Mouse (Mus musculus) brain, adult 2 months (tissue): ENCODE data around the gene Sart3.
"Not testable (repeated sequence)": the region's sequence is repeated elsewhere in the genome, so short reads cannot be mapped to it uniquely, and the experiment has no call there.

Experiments used
- DNase-seq: peaks from one replicate; pipeline ENCODE4 v3.0.0; 2011; ENCODE audit warnings: low read depth, low spot score

Sart3 gene

DNA sequence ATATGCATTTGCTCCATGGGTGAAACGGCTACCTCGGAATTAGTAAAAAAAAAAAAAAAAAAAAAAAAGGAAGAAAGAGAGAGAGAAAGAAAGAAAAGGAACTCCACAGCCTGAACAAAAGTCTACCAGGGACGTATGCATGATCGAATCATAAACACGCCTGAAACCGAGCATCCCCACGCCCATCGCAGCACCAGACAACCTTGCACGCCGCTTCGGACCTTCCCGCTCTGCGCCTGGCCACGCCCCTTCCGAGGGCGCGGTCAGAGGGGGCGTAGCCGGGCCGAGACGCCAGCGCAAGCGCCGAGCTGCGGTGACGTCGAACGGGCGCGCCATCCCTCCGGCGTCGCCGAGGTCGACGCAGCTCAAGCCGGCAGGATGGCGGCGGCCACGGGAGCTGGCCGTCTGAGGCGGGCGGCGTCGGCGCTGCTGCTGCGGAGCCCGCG lies at the start of gene Sart3, which contains the start of gene Iscu:
Gene Sart3, minus strand, starts transcription at position 61 of the 446 bp plus-strand sequence.
Gene Iscu, plus strand, starts transcription at position 299 of the 446 bp plus-strand sequence.
- DNase-seq: peak; percentile 98

DNA sequence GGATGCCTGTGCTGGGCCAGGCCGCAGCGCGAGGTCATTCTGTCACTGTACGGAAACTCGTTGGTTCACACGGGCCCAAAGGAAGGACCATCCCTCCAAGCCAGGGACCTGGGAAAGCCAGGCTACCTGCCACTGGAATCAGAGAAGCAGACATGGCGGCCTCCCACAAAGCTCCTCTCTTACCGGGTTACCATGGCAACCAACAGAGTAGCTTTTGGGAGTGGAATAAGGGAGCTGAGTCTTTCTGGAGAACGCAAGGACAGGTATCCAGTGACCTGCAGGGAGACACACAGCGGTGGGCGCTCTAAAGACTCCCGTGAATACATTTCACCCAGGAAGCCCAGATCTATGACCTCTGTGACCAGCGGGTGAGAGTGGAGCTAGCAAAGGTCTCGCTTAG lies 46.3 kb upstream of the Sart3 start:
- peak; percentile 47 for DNase-seq

DNA sequence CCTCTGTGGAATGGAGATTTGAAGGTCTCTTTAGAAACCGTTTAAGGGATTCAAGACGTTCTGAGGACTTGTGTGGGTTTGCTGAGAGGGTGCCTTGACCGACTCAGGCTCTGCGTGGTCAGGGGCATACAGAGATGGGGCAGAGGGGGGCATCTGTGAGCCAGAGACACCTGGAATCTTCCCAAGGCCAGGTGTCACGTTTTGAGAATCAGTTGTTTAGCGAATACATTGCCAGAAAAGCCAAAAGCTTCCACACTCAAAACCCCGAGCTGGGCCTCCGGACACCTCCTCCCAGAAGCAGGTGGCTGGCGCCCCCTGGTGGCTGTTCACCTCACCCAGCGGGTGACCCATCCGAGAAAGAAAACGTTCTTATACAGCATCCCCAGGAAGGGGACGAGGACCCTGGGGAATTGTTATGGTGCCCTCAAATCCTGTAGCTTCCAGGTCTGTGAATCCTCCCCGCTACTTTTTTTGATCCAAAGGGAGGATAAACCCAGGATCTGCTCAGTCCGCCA lies 43.4 kb upstream of the Sart3 start:
- DNase-seq: peak; percentile 81

DNA sequence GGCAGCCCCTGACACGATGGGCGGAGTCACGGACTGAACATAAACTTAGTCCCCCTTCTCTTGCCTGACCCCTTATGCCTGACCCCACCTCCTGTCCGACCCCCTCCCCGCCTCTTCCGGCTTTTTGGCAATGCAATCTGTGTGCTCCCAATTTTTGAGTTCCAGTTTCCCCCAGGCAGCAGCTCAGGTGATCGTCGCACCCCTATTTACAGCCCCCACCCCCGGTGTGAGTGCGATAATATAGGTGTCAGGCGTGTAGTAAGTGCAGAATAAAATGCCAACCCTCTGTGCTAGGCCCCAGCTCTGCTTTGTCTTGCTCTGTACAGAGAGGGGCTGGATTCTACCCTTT lies 42.7 kb upstream of the Sart3 start:
- no peak for DNase-seq

DNA sequence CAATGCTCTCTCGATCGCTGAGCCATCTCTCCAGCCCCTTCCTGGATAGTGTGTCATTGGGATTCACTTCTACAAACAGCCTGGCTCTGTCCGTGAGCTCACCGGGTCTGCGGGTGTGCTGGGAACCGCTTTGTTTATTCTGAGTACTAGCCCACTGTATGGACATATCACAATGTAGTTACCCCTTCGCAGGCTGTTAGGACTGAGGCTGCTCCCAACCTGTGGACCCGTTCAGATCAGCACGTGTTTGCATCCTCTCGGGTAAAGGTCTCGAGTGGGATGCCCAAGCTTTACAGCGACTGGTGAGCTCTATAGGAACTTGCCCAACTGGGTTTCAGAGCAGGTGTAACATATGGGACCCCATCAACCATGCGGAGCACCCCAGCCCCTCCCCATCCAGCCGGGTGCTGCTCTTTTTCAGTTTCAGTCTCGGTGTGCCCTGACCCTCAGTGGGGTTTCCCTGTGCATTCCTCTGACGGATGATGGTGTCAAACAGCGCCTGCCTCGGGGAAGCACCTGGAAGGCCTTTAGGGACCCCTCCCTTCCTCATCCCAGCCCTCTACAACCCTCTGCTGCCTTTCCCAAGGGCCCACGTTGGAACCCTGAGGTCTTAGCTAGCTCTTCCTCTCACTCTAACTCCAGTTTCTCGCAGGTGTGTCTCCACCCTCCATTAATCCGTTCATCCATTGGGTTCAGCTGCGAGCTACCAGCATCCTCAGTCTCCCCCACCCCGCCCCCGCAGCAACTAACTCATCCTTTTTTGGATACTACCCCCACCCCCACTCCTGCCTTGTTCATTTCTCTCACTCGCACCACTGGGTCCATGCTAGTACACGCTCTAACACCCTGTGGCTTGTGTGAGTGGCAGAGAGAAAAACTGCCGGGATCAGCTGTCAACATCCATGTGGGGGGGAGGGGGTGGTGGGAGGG lies 42.1 kb upstream of the Sart3 start:
- no peak for DNase-seq

DNA sequence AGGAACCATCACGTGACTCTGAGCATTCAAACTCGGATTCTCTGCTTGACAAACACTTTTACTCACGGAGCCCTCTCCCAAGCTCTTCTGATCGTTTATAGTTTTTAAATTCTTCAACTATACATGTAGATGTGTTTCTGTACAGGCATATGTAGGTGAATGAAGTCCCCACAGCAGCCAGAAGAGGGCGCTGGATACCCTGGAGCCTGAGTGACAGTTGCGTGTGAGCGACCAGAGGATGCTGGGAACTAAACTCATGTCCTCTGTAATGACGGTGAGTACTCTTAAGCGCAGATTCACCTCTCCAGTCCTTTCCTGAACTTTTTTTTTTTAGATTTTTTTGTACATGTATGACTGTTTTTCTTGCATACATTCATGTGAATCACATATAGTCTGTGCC lies 41.3 kb upstream of the Sart3 start:
- no peak for DNase-seq

DNA sequence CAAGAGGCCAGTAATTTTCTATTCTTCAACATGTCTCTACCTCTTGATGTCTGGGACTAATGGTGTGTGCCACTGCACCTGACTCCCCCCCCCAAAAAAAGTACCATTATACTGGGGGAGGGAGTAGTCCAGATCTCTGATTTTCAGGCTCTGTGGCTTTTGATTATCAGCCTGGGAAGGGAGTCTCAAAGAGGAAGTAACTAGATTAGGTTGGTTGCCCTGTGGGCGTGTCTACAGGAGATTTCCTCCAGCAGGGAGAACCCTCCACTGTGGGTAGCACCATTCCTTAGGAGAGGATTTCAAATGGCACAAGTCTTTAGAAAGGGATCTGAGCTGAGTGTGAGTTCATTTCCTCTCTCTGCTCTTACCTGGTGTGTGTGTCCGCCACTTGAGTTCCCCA lies 40.3 kb upstream of the Sart3 start:
- no peak for DNase-seq

DNA sequence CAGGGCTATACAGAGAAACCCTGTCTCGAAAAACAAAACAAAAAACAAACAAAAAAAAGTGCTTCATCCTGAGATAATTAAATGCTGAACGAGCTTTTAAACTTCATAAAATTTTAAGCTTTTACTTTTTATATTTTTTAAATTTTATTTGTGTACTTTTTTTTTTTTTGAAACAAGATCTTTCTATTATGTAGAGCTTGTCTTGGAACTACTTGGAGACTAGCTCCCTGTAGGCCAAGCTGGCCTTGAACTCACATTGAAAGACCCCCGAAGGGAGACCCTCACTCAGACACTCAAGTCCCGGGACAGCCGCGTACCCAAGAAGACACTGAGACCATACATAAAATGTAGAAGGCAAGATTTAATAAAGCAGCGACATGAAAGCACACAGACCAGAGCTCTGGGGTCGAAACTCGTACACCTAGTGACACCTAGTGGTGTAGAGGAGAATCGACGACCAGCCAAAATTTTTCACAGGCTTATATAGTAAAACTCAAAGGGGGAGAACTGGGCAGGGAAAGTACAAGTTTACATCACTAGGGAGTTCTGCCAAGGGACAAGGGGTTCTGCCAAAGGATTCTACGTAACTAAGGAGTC lies 39.6 kb upstream of the Sart3 start:
- DNase-seq: not testable (repeated sequence)

DNA sequence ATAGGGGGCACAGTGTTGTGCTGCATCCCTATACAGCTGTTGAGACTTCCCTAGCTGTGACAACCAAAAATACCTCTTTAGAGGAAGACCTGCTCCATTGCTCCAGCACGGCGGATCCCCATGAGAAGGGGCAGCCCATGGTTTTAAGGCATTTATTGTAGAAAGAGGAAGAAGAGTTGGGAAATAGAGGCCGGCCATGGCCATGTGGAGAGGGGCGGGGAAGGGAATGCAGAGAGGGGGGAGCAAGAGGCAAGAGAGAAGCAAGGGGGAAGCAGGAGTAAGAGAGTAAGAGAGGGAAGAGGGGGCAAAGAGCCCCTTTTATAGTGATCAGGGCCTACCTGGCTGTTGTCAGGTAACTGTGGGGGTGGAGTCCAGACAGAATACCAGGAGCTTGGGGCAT lies 37.8 kb upstream of the Sart3 start:
- no peak for DNase-seq

DNA sequence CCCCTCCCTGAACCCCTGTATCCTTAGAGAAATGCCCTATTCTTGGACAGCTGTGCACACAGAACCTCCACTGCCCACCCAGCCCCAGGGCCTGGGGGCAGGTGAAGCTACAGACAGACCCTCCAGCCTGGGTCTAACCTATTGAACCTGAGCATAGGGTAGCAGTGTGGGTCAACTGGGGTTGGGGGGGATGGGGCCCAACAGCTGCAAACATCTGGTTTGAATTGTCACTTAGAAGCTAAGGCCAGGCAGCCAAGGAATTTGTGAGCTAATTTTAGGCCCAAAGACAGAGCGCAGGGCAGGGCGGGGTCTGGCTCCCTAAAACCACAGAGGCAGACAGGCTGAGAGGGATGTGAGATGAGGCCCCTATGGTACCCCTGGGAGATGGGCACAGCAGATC lies 35.9 kb upstream of the Sart3 start:
- DNase-seq: no peak

DNA sequence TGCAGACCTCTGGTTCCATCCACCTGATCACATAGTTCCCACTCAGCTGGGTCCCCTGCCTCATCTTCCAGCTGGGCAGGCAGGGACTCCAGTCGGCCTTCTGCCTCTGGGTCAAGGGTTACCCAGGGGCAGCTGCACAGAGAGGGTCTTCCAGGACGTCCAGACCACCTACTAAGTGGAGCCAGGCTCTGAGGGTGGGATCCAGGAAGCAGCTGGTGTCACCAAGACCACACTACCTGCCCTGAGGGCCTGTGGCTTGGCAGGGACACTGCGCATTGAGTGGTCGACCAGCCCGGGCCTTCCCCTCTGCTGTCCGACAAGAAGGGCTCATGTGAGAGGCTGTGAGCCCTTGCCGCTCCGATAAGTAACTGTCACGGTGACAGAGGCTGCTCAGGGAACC lies 35.4 kb upstream of the Sart3 start:
- DNase-seq: no peak

DNA sequence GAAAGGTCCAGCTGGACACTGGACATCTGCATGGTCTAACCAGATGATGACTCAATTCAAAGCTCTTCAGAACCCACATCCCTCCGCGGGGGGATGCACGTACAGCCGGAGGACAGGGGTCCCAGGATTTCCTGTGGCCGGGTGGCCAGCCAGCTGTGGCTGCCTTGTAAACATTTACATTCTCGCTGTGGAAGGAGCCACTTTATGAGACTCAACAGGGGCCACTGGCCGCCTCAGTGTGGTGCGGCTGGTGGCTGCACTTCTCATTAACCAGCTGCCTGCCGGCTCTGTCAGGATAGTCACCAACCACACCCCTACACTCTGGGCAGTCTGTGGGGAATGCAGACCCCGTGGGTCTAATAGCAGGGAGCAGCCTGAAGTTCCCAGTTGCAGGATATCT lies 34.1 kb upstream of the Sart3 start:
- no peak for DNase-seq

DNA sequence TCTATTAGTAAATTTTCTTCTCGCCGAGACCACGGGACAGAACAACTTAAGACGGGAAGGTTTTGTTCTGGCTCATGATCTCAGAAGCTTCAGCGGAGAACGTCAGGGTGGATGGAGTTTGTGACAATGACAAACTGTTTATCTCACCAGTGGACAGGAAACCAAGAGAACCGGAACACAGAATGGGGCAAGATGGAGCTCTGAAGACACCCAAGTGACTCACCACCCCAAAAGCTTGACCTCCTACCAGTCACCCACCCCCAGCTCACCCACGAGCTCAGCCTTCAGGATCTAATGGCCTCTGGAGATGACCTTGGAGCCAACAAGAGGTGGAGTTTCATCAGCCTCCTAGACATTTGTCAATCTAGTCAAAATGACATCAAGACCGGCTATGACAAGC lies 33.0 kb upstream of the Sart3 start:
- no peak for DNase-seq

DNA sequence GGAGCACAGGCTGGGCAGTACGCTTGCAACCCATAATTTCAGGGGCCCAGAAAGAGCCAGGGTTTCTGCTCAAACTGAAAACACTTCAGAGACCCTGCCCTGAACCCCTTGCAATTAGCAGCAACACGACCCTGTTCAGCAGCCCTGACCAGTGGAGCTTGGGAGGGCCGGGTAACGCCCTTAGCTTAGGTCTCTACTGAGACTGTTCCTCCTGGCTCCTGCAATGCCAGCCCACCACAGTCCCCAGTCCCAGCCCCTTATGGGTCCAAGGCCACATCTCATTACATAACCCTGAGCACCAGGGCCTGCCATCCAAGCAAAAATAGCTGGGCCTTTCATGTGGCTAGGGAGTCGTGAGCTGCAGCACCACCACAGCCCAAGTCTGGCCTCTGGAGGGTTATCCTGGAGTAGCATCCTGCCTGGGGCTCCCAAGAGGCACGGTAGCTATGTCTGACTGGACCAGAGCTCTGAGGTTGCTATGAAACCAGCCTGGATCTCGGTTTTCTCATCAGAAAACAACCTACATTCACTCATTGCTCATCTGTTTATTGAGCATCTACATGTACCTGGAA lies 32.2 kb upstream of the Sart3 start:
- no peak for DNase-seq

DNA sequence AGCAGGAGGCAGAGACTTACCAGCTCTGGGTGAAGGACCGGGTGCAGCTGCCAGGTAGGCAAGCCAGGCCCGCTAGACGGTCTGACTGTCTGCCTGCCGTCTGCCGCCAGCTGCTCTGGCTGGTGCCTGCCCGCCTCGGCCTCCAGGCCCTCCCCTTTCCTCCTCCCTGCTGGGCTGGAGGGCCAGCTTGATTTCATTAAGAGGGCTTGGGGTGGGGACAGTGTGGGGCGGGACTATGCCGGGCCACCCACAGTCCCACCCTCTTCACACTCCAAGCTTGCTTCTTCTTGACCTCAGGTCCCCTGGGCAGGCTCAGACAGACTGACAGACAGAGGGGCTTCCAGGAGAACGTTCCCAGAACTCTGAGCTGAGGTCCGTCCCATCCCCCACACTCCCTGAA lies 28.0 kb upstream of the Sart3 start, which contains the start of gene Tmem119:
Gene Tmem119, minus strand, starts transcription at position 237 of the 400 bp plus-strand sequence.
- peak; percentile 31 for DNase-seq

DNA sequence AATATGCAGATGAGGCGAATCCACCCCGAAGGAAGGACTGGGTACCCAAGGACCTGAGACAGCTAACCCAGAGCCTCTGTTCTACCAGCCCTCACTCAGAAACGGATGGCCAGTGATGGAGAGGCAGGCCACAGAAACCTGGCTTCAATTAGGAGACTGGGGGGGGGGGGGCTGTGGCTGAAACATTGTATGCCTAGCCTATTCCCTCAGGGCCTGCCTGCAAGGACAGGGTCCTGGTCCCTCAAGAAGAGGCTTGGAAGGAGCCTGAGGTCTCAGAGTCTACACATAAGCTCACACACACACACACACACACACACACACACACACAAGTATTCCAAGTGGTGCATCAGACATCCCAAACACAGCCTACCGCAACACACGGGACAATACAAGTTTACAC lies 27.4 kb upstream of the Sart3 start:
- no peak for DNase-seq

DNA sequence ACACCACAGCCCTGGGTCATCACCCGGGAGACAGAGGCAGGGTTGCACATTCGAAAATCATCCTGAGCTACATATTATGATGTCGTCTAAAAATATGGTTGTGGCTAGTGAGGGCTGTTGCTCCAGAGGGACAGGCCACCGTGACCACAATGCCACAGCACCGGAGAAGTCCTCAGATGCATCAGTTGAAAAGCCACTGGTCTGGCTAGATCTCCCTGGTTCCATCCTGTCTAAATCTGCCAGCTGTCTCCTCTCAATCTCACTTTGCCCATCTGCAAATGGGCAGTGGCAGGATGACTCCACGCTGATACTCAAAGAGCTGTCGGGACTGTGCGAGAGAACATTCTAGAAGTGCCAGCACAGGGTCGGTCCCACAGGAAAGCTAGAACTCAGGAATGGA lies 26.2 kb upstream of the Sart3 start:
- DNase-seq: no peak

DNA sequence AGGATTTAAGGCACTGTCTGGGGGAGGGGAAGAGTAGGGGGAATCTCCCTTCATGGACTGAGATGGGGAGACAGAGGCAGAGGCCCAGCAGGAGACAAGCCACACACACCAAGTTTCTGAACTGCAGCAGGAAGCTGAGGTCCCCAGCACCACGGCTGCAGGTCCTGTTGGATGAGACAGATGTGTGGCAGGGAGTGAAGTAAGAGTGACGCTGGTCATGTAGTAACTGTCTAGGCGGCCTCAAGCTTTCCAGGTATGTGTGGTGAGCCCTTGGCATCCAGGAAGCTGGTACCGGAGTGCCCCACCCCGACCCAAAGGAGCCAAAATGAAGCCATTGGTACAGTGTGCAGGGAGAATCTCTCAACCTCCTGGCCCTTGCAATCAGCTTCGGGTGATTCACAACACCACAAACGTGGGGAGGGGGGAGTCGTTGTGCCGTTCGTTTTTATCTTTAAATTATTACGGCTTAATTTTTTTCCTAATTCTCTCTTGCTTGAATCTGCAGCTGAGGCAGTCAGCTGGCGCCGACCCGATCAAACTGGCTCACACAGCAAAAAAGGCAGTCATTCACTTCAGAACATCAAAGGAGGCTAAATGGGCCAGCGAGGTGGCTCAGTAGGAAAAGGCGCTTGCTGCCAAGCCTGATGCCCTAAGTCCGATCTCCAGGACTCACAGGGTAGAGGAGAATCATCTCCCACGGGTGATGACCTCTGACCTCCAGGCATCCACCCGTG lies 25.0 kb upstream of the Sart3 start:
- DNase-seq: no peak

DNA sequence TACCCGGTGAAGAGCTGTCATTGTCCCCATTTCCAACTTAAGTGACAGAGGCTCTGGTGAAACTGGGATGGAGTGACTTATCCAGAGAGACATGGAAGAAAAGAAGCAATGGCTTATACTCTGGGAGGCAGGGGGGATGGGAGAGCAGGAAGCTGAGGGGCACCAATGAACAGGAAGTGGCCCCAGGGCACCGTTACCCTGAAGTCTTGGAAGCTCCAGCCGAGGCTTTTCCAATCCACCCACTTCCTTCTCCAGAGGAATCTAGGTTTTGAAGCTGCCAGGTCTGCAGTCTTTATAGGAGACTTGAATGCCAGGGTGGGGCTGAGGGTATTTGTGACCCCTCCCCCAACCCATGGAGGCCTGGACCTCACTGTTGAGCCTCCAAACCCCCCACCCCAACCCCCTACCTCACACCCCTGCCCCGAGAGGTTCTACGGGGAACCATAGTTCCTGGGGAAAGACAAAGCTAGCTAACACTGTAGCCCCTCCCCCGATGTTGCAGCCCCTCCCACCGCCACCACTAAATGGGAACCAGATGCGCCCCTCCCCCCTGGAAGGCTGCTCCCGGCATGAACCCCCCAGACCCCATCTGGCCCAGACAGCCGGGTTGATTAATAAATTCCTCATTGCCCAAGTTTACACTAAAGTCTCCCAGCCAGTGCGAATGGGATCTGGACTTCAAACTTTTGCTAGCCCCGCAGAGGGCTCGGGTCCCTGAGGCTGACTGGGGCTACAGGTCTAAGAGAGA lies 24.3 kb upstream of the Sart3 start:
- DNase-seq: no peak

DNA sequence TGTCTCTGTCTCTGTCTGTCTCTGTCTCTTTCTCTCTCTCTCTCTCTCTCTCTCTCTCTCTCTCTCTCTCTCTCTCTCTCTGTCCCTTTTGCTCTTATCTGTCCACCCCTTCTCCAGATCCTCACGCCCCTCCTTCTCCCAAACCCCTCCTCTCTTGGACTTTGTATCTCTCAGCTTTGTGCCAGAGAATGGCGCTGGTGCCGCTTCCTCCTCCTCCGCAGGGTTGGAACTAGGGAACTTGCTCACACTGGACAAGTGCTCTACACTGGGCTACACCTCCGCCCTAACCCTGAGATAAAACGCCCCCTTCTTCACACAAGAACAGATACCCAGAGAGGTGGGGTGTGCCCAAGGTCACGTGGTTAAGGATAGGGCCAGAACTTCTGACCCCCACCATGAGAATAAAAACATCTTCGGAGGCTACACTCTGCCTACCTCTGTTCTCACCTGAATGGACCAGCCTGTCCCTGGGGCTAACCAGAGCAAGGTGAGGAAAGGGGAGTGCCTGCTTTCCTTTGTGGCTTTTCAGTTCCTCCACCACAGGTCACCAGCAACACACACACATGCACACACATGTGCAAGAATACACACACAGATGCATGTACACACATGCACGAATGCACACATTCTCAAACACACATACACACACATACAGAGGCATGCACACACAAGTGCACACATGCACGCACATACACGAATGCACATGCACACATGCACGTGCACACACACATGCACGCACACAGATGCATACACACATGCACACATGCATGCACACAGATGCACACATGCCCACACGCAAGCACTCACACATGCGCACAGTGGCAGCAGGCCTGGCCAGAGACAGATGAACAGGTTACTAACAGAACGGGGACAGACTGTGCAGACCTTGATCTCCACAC lies 19.1 kb upstream of the Sart3 start:
- no peak for DNase-seq
